Mouse (Mus musculus): ENCODE measurements around the gene Gipc1. TPM values are rescaled to one million over a fixed set of nuclear protein-coding genes. Genes with fewer than 3 reads are reported as not detected.

The Gipc1 gene
- total and polyA plus RNA-seq, 2 experiments = 12.6 to 14.5 TPM

- H3K36me3 ChIP-seq (ENCODE audit: control insufficient read depth, insufficient read depth, low read length) = peaks cover 6% of the 10 kb centered on the region; the same call in 1 of the 2 replicates
- WGBS = 67% methylated on average over 5 of the region's 5 CpGs
- no peak overlapping the region for H3K9ac ChIP-seq (ENCODE audit: low read depth, low read length)
- H3K4me3 ChIP-seq (ENCODE audit: insufficient read depth, low read depth, low read length) = no peak overlapping the region
- no peak for DNase-seq (ENCODE audit: extremely low read depth, low read depth, low spot score)
- TF ChIP-seq CTCF (IDR thresholded peaks at IDR 0.05; ENCODE audit: low read depth, low read length) (no peak), POLR2A (IDR thresholded peaks at IDR 0.05; ENCODE audit: extremely low read depth, insufficient read depth, low read length) (no peak)
- no peak overlapping the region for H3K27ac ChIP-seq (replicated peaks; ENCODE audit: insufficient read depth, low read depth, low read length)
- H3K27me3 ChIP-seq (ENCODE audit: control insufficient read depth, insufficient read depth, low read length) = no peaks in the 10 kb centered on the region
- no peaks in the 10 kb centered on the region for H3K79me2 ChIP-seq (ENCODE audit: control insufficient read depth, insufficient read depth, low read length)
- H3K4me1 ChIP-seq (ENCODE audit: control insufficient read depth, insufficient read depth, low read length) = peaks cover 5% of the 10 kb centered on the region; the same call in 1 of the 2 replicates
These were observed 20.5 kb downstream of the Gipc1 start for GRCm38 (mm10) chr8:83672936-83673335.

DNA sequence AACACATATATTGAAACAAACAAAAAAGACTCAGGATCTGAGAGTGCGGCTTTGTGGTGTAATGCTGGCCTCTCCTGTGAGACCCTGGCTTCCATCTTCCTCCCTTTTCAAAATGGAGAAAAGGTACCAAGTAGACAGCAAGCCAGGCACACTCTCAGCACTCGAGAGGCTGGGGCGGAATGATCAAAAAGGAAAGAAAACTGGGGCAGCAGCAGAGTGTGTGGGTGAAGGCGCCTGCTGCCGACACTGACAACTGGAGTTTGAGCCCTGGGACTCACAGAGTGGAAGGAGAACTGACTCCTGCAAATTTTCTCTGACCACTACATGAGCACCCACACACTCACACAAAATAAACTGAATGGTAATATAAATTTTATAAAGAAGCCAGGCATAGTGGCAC is 22.0 kb downstream of the Gipc1 start:
- DNase-seq (ENCODE audit: extremely low read depth, low read depth, low spot score) = no peak
- Histone ChIP-seq H3K27ac (replicated peaks; ENCODE audit: insufficient read depth, low read depth, low read length) (no peak overlapping the region), H3K4me1 (ENCODE audit: control insufficient read depth, insufficient read depth, low read length) (no peaks in the 10 kb centered on the region), H3K27me3 (ENCODE audit: control insufficient read depth, insufficient read depth, low read length) (no peaks in the 10 kb centered on the region), H3K4me3 (ENCODE audit: insufficient read depth, low read depth, low read length) (no peak overlapping the region), H3K36me3 (ENCODE audit: control insufficient read depth, insufficient read depth, low read length) (peaks cover 8% of the 10 kb centered on the region; the same call in 1 of the 2 replicates), H3K79me2 (ENCODE audit: control insufficient read depth, insufficient read depth, low read length) (no peaks in the 10 kb centered on the region), H3K9ac (ENCODE audit: low read depth, low read length) (no peak overlapping the region)
- 93% methylated on average over 5 of the region's 5 CpGs for WGBS
- TF ChIP-seq CTCF (IDR thresholded peaks at IDR 0.05; ENCODE audit: low read depth, low read length) = no peak
- no peak for TF ChIP-seq POLR2A (IDR thresholded peaks at IDR 0.05; ENCODE audit: extremely low read depth, insufficient read depth, low read length)

DNA sequence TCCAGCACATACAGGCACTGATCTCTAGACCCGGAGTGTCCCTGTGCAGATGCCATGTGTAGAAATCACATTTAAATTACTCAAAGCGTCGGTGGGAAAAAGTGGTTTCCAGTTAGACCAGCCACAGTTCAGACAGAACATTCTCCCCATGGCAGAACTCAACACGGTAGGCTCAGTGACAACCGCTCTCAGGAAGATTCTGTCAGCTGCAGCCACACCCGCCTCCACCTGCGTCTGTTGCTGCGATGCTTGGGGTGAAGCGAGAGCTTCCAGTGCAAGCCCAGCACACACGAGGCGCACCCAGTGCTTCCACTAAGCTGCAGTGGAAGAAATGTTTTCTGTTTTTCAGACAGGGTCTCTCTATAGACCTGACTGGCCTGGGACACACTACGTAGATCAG is 27.4 kb downstream of the Gipc1 start:
- no peak for DNase-seq (ENCODE audit: extremely low read depth, low read depth, low spot score)
- no peak overlapping the region for H3K27ac ChIP-seq (replicated peaks; ENCODE audit: insufficient read depth, low read depth, low read length)
- no peak overlapping the region for H3K4me3 ChIP-seq (ENCODE audit: insufficient read depth, low read depth, low read length)
- H3K27me3 ChIP-seq (ENCODE audit: control insufficient read depth, insufficient read depth, low read length) = no peaks in the 10 kb centered on the region
- no peaks in the 10 kb centered on the region for H3K79me2 ChIP-seq (ENCODE audit: control insufficient read depth, insufficient read depth, low read length)
- 95% methylated on average over 12 of the region's 12 CpGs for WGBS
- peaks cover 8% of the 10 kb centered on the region; the same call in 1 of the 2 replicates for H3K36me3 ChIP-seq (ENCODE audit: control insufficient read depth, insufficient read depth, low read length)
- no peaks in the 10 kb centered on the region for H3K4me1 ChIP-seq (ENCODE audit: control insufficient read depth, insufficient read depth, low read length)
- TF ChIP-seq CTCF (IDR thresholded peaks at IDR 0.05; ENCODE audit: low read depth, low read length) = no peak
- no peak for TF ChIP-seq POLR2A (IDR thresholded peaks at IDR 0.05; ENCODE audit: extremely low read depth, insufficient read depth, low read length)
- no peak overlapping the region for H3K9ac ChIP-seq (ENCODE audit: low read depth, low read length)

GRCm38 (mm10) chr8:83680603-83681002 is 28.1 kb downstream of the Gipc1 start:
- no peaks in the 10 kb centered on the region for H3K79me2 ChIP-seq (ENCODE audit: control insufficient read depth, insufficient read depth, low read length)
- no peak for TF ChIP-seq CTCF (IDR thresholded peaks at IDR 0.05; ENCODE audit: low read depth, low read length)
- no peak for TF ChIP-seq POLR2A (IDR thresholded peaks at IDR 0.05; ENCODE audit: extremely low read depth, insufficient read depth, low read length)
- peaks cover 8% of the 10 kb centered on the region; the same call in 1 of the 2 replicates for H3K36me3 ChIP-seq (ENCODE audit: control insufficient read depth, insufficient read depth, low read length)
- no peak overlapping the region for H3K27ac ChIP-seq (replicated peaks; ENCODE audit: insufficient read depth, low read depth, low read length)
- H3K4me1 ChIP-seq (ENCODE audit: control insufficient read depth, insufficient read depth, low read length) = no peaks in the 10 kb centered on the region
- H3K4me3 ChIP-seq (ENCODE audit: insufficient read depth, low read depth, low read length) = no peak overlapping the region
- no peak overlapping the region for H3K9ac ChIP-seq (ENCODE audit: low read depth, low read length)
- no peaks in the 10 kb centered on the region for H3K27me3 ChIP-seq (ENCODE audit: control insufficient read depth, insufficient read depth, low read length)
- DNase-seq (ENCODE audit: extremely low read depth, low read depth, low spot score) = no peak
- whole genome bisulfite sequencing = 90% methylated on average over 5 of the region's 5 CpGs

DNA sequence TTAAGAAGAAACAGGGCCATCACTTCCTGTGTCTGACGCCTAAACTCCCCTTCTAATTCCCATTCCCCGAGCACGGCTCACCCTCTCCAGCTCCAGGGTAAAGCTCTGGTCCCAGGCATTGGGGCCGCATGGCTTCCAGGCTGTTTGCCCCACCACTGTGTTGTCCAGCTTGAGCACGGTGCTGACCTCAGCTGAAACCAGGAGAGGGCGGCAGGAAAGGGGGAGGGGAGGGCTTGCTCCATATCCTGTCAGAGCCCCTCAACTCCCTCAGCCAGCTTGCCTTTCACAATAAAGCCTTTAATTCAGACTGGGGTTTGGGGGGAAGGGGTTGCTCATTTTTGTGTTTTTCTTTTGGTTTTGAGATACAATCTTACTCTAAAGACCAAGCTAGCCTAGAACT is 28.6 kb downstream of the Gipc1 start:
- Histone ChIP-seq H3K4me1 (ENCODE audit: control insufficient read depth, insufficient read depth, low read length) (no peaks in the 10 kb centered on the region), H3K36me3 (ENCODE audit: control insufficient read depth, insufficient read depth, low read length) (peaks cover 7% of the 10 kb centered on the region; the same call in 1 of the 2 replicates), H3K9ac (ENCODE audit: low read depth, low read length) (no peak overlapping the region), H3K4me3 (ENCODE audit: insufficient read depth, low read depth, low read length) (no peak overlapping the region), H3K27me3 (ENCODE audit: control insufficient read depth, insufficient read depth, low read length) (no peaks in the 10 kb centered on the region), H3K79me2 (ENCODE audit: control insufficient read depth, insufficient read depth, low read length) (no peaks in the 10 kb centered on the region), H3K27ac (replicated peaks; ENCODE audit: insufficient read depth, low read depth, low read length) (no peak overlapping the region)
- DNase-seq (ENCODE audit: extremely low read depth, low read depth, low spot score) = no peak
- TF ChIP-seq CTCF (IDR thresholded peaks at IDR 0.05; ENCODE audit: low read depth, low read length) (no peak), POLR2A (IDR thresholded peaks at IDR 0.05; ENCODE audit: extremely low read depth, insufficient read depth, low read length) (no peak)
- 68% methylated on average over 6 of the region's 6 CpGs for WGBS

- H3K4me3 ChIP-seq (ENCODE audit: insufficient read depth, low read depth, low read length) = no peak overlapping the region
- 97% methylated on average over 9 of the region's 9 CpGs for WGBS
- H3K9ac ChIP-seq (ENCODE audit: low read depth, low read length) = no peak overlapping the region
- no peaks in the 10 kb centered on the region for H3K4me1 ChIP-seq (ENCODE audit: control insufficient read depth, insufficient read depth, low read length)
- no peak overlapping the region for H3K27ac ChIP-seq (replicated peaks; ENCODE audit: insufficient read depth, low read depth, low read length)
- H3K79me2 ChIP-seq (ENCODE audit: control insufficient read depth, insufficient read depth, low read length) = no peaks in the 10 kb centered on the region
- TF ChIP-seq POLR2A (IDR thresholded peaks at IDR 0.05; ENCODE audit: extremely low read depth, insufficient read depth, low read length) = no peak
- TF ChIP-seq CTCF (IDR thresholded peaks at IDR 0.05; ENCODE audit: low read depth, low read length) = no peak
- no peak for DNase-seq (ENCODE audit: extremely low read depth, low read depth, low spot score)
- no peaks in the 10 kb centered on the region for H3K27me3 ChIP-seq (ENCODE audit: control insufficient read depth, insufficient read depth, low read length)
- H3K36me3 ChIP-seq (ENCODE audit: control insufficient read depth, insufficient read depth, low read length) = peaks cover 2% of the 10 kb centered on the region; the same call in 1 of the 2 replicates
These were observed 32.0 kb downstream of the Gipc1 start for GRCm38 (mm10) chr8:83684517-83684916.

All from liver, adult 2 months (tissue).